Mouse (Mus musculus) liver, embryonic 14.5 days (tissue): Measurements from ENCODE around the gene Ccdc12.

Experiments used
- CTCF ChIP-seq: IDR thresholded peaks from 2 replicates; pipeline ENCODE4 v1.5.1; 2016; ENCODE audit warnings: antibody characterized with exemption, low read depth, control low read depth
- EP300 ChIP-seq: IDR thresholded peaks from 2 replicates; pipeline ENCODE4 v1.6.1; 2016; ENCODE audit warnings: antibody characterized with exemption, low read depth

GRCm38 (mm10) chr9:110652963-110653654, 3.2 kb upstream of the Ccdc12 start:
- TF ChIP-seq CTCF (no peak), EP300 (no peak)
